Mouse (Mus musculus) heart, postnatal 0 days (tissue): ENCODE results near the gene Ndufa10. TPM values are rescaled to one million over a fixed set of nuclear protein-coding genes. Genes with fewer than 3 reads are reported as not detected.

ENCODE experiments used
- ATAC-seq: fragments of 200-750 bp; cut with Nextera tagmentation; 2 replicates; pipeline ENCODE4 v1.8.0; 2017; ENCODE audit warnings: low read depth, moderate number of reproducible peaks, moderate library complexity; ENCODE audit not compliant: insufficient read depth
- DNase-seq: peaks from one replicate; pipeline ENCODE4 v3.0.0-alpha.2; 2016; ENCODE audit warnings: low spot score
- H3K27ac ChIP-seq: fragments of 300-500 bp; sonication (generic); 2 replicates; pipeline ENCODE4 v1.5.1; 2014; ENCODE audit warnings: low read depth, mild to moderate bottlenecking
- H3K27me3 ChIP-seq: fragments of 300-500 bp; sonication (generic); 2 replicates; pipeline ENCODE4 v1.6.1; 2014; ENCODE audit warnings: low read length, mixed read lengths; ENCODE audit not compliant: control insufficient read depth, insufficient read depth
- H3K36me3 ChIP-seq: fragments of 300-500 bp; sonication (generic); replicated peaks from 2 replicates; pipeline ENCODE4 v1.6.1; 2014; ENCODE audit warnings: low read length, mixed read lengths; ENCODE audit not compliant: control insufficient read depth, insufficient read depth
- H3K4me1 ChIP-seq: fragments of 300-500 bp; sonication (generic); 2 replicates; pipeline ENCODE4 v1.6.1; 2014; ENCODE audit warnings: antibody characterized with exemption; ENCODE audit not compliant: control insufficient read depth, insufficient read depth
- H3K4me2 ChIP-seq: fragments of 300-500 bp; sonication (generic); 2 replicates; pipeline ENCODE4 v1.6.1; 2014; ENCODE audit warnings: low read depth, mild to moderate bottlenecking, low read length, moderate library complexity
- H3K4me3 ChIP-seq: fragments of 300-500 bp; sonication (generic); 2 replicates; pipeline ENCODE4 v1.5.1; 2014; ENCODE audit warnings: low read depth, low read length
- H3K9ac ChIP-seq: fragments of 300-500 bp; sonication (generic); replicated peaks from 2 replicates; pipeline ENCODE4 v1.6.1; 2014; ENCODE audit warnings: low read depth, low read length, mixed read lengths
- H3K9me3 ChIP-seq: fragments of 300-500 bp; sonication (generic); replicated peaks from 2 replicates; pipeline ENCODE4 v1.6.1; 2016; ENCODE audit warnings: low read length; ENCODE audit not compliant: control insufficient read depth
- CTCF ChIP-seq: IDR thresholded peaks from 2 replicates; pipeline ENCODE4 v1.5.1; 2016; ENCODE audit warnings: antibody characterized with exemption, control low read depth, low read depth
- EP300 ChIP-seq: IDR thresholded peaks from 2 replicates; pipeline ENCODE4 v1.6.1; 2016; ENCODE audit warnings: antibody characterized with exemption, low read depth
- WGBS: fragments of 180-500 bp; shearing (Covaris S2); extraction: QIAGEN DNeasy Blood & Tissue Kit; methylation state at CpG from one replicate; pipeline ENCODE4 v1.1.7; 2014; 5-methylcytosine and 5-hydroxymethylcytosine counted together
- polyA plus RNA-seq: library from polyadenylated mRNA; unstranded; fragments of >200 nt; fragmentation: Nextera tagmentation; extraction: Ambion mirVana; gene quantifications from 2 replicates; pipeline ENCODE4 v1.2.1, GENCODE M21; 2015
- total RNA-seq: library from RNA; depleted of rRNA; stranded (reverse); fragments of >200 nt; gene quantifications from 2 replicates; pipeline ENCODE4 v1.2.3, GENCODE M21; 2014; ENCODE audit warnings: low replicate concordance

The Ndufa10 gene
- total and polyA plus RNA-seq, 2 experiments from 2014 or later = 575 to 1,020 TPM

GRCm38 (mm10) chr1:92496001-92496400, 22.3 kb upstream of the Ndufa10 start, which contains the start of gene Olfr1415:
Gene Olfr1415 (minus strand): TSS chr1:92496101.
- ATAC-seq (no peak), DNase-seq (no peak)
- no peak for TF ChIP-seq EP300
- TF ChIP-seq CTCF = no peak
- H3K9ac ChIP-seq = no peak within 1 kb of the TSS
- no peaks in the 10 kb centered on the region for H3K36me3 ChIP-seq
- H3K9me3 ChIP-seq = no peaks in the 10 kb centered on the region
- no peak within 1 kb of the TSS for H3K27ac ChIP-seq
- no peak within 1 kb of the TSS for H3K4me3 ChIP-seq
- H3K4me1 ChIP-seq = no peaks in the 10 kb centered on the region
- no peaks in the 10 kb centered on the region for H3K27me3 ChIP-seq
- H3K4me2 ChIP-seq = no peak within 1 kb of the TSS
- 60% methylated on average over 2 of the region's 2 CpGs for WGBS

DNA sequence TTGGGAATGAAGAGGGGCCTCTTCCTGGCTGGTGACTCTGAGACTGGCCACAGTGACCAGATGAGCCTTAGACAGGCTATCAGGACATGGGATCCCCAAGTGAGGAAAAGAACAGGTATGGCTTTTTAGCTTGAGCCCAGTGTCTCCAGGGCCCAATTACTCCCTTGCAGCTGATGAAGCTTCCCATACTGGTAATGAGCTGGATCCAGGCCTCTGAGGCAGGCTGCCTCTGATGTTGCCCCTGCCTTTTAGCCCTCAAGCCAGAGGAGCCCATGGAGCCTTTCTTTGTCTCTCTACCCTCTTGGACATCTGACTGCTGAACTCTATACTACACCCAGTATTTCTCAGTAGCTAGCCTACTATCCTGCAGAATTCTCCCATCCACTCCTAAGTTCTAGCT, 11.4 kb upstream of the Ndufa10 start, which contains the start of gene Olfr1416:
Gene Olfr1416 (minus strand): TSS at position 101 of the 400 bp plus-strand sequence.
- Histone ChIP-seq H3K27ac (no peak within 1 kb of the TSS), H3K4me3 (no peak within 1 kb of the TSS)
- no peak for DNase-seq

DNA sequence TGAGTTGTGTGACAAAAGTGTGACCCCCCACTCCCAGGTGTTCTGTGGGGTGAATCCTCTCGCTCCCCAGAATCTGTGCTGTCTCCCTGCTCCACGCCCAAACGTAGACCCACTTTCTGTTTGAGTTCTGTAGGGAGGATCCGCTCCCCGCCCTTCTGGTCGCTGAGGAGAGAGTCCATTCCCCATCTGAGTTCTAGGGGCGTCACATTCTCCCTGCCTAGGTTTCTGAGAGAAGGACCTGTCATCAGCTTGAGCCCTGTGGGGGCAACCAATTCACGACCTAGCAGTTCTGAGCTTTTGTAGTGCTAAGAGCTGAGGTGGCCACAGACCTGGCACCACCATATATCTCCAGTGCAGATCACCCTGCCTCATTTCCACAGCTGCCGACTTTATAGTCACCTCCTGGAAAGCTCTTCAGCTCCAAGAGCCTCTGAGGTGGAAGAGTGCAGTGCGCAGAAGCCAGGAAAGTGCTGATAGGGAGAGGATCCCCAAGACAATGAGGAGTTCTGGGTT, 462 bp upstream of the Ndufa10 start:
- peak overlapping the region; percentile 90 for H3K9ac ChIP-seq
- H3K4me1 ChIP-seq = peaks cover 13% of the 10 kb centered on the region; the same call in 1 of the 2 replicates
- H3K4me3 ChIP-seq = peak overlapping the region; percentile 83
- H3K36me3 ChIP-seq = peaks cover 19% of the 10 kb centered on the region
- H3K9me3 ChIP-seq = no peaks in the 10 kb centered on the region
- no peak; the same call in 1 of the 2 replicates for TF ChIP-seq EP300
- no peak for TF ChIP-seq CTCF
- peak; percentile 45 for ATAC-seq
- peak; percentile 36 for DNase-seq
- peak overlapping the region; percentile 82 for H3K4me2 ChIP-seq
- no peaks in the 10 kb centered on the region for H3K27me3 ChIP-seq
- H3K27ac ChIP-seq = peak overlapping the region; percentile 57
- 2% methylated on average over 10 of the region's 10 CpGs for WGBS

More for the DNA sequence above, 11.4 kb upstream of the Ndufa10 start, which contains the start of gene Olfr1416:
- ATAC-seq = no peak
- Histone ChIP-seq H3K4me1 (no peaks in the 10 kb centered on the region), H3K4me2 (no peak within 1 kb of the TSS), H3K9ac (no peak within 1 kb of the TSS), H3K27me3 (no peaks in the 10 kb centered on the region), H3K36me3 (no peaks in the 10 kb centered on the region), H3K9me3 (0 out of 2 replicates have a peak, but pooled peaks cover 3% of the 10 kb centered on the region)
- no peak for TF ChIP-seq CTCF
- TF ChIP-seq EP300 = no peak

- TF ChIP-seq EP300 (no peak), CTCF (no peak)
- no peak for ATAC-seq
- WGBS = 72% methylated on average over 4 of the region's 4 CpGs
- Histone ChIP-seq H3K4me2 (no peak overlapping the region), H3K9ac (no peak overlapping the region), H3K9me3 (no peaks in the 10 kb centered on the region), H3K27ac (no peak overlapping the region), H3K4me1 (0 out of 2 replicates have a peak, but pooled peaks cover 7% of the 10 kb centered on the region), H3K27me3 (no peaks in the 10 kb centered on the region), H3K4me3 (no peak overlapping the region), H3K36me3 (peaks cover 70% of the 10 kb centered on the region)
- no peak for DNase-seq
Measured at GRCm38 (mm10) chr1:92468891-92469290, 4.8 kb downstream of the Ndufa10 start.

- Histone ChIP-seq H3K36me3 (peaks cover 93% of the 10 kb centered on the region), H3K27me3 (no peaks in the 10 kb centered on the region), H3K27ac (no peak overlapping the region), H3K4me2 (no peak overlapping the region), H3K4me3 (no peak overlapping the region), H3K9ac (no peak overlapping the region), H3K4me1 (no peaks in the 10 kb centered on the region), H3K9me3 (0 out of 2 replicates have a peak, but pooled peaks cover 4% of the 10 kb centered on the region)
- WGBS = 86% methylated on average over 6 of the region's 6 CpGs
- ATAC-seq (no peak), DNase-seq (no peak)
- TF ChIP-seq CTCF = no peak
- no peak for TF ChIP-seq EP300
Measured at GRCm38 (mm10) chr1:92458416-92458815, 15.2 kb downstream of the Ndufa10 start.

DNA sequence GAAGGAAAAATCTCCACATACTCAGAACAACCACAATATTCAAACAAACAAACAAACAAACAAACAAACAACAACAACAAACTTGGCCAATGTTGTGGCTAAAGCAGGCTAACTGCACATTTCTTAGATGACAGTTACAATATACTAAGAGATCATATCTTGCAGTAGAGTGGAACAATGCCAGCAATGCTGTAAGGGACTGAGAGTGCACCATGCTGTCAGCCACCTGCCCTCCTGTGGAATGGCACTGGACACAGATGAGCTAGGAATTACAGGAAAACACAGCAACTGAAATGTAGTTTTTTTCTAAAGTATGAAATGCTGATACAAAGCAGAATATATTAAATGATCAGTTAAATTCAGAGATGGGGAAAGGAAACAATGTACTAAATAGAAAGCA, 15.9 kb downstream of the Ndufa10 start:
- Histone ChIP-seq H3K9me3 (0 out of 2 replicates have a peak, but pooled peaks cover 4% of the 10 kb centered on the region), H3K4me1 (no peaks in the 10 kb centered on the region), H3K36me3 (peaks cover 93% of the 10 kb centered on the region), H3K4me2 (no peak overlapping the region), H3K27ac (no peak overlapping the region), H3K4me3 (no peak overlapping the region), H3K9ac (no peak overlapping the region), H3K27me3 (no peaks in the 10 kb centered on the region)
- no peak for TF ChIP-seq EP300
- no peak for TF ChIP-seq CTCF
- DNase-seq = no peak
- ATAC-seq = no peak
